Mouse (Mus musculus) forebrain, postnatal 0 days (tissue): ENCODE measurements at regions not wholly inside any gene's neighbourhood (a gene's known extent, or its start where the extent isn't known, plus 50 kb on each side); places are given as distances from the start of the nearest gene placed in this dataset.
A peak's percentile ranks its signal among the peaks of the same experiment; 100 is the strongest.

Experiments
- ATAC-seq: fragments of 200-750 bp; cut with Nextera tagmentation; 2 replicates; pipeline ENCODE4 v1.8.0; 2017; ENCODE audit warnings: mild to moderate bottlenecking, moderate library complexity
- DNase-seq: peaks from one replicate; pipeline ENCODE4 v3.0.0-alpha.2; 2015
- H3K27ac ChIP-seq: fragments of 300-500 bp; sonication (generic); 2 replicates; pipeline ENCODE4 v1.5.1; 2014; ENCODE audit warnings: low read depth, mild to moderate bottlenecking, antibody characterized with exemption, low read length, moderate library complexity, mixed read lengths
- H3K27me3 ChIP-seq: fragments of 300-500 bp; sonication (generic); 2 replicates; pipeline ENCODE4 v1.6.1; 2014; ENCODE audit warnings: mild to moderate bottlenecking, low read length, mixed read lengths; ENCODE audit not compliant: insufficient read depth
- H3K36me3 ChIP-seq: fragments of 300-500 bp; sonication (generic); 2 replicates; pipeline ENCODE4 v1.6.1; 2014; ENCODE audit warnings: mild to moderate bottlenecking, moderate library complexity; ENCODE audit not compliant: insufficient read depth
- H3K4me1 ChIP-seq: fragments of 300-500 bp; sonication (generic); 2 replicates; pipeline ENCODE4 v1.6.1; 2014; ENCODE audit warnings: antibody characterized with exemption; ENCODE audit not compliant: insufficient read depth
- H3K4me2 ChIP-seq: fragments of 300-500 bp; sonication (generic); 2 replicates; pipeline ENCODE4 v1.6.1; 2014; ENCODE audit warnings: low read depth, mild to moderate bottlenecking, moderate library complexity
- H3K4me3 ChIP-seq: fragments of 300-500 bp; sonication (generic); 2 replicates; pipeline ENCODE4 v1.5.1; 2014; ENCODE audit warnings: low read depth, low read length, mixed read lengths
- H3K9ac ChIP-seq: fragments of 300-500 bp; sonication (generic); 2 replicates; pipeline ENCODE4 v1.6.1; 2014; ENCODE audit warnings: mild to moderate bottlenecking
- H3K9me3 ChIP-seq: fragments of 300-500 bp; sonication (generic); 2 replicates; pipeline ENCODE4 v1.6.1; 2016; ENCODE audit warnings: low read length
- CTCF ChIP-seq: sonication (generic); IDR thresholded peaks from 2 replicates; pipeline ENCODE4 v1.5.1; 2016; ENCODE audit warnings: antibody characterized with exemption, control low read depth, low read depth
- WGBS: fragments of 180-500 bp; shearing (Covaris S2); extraction: QIAGEN DNeasy Blood & Tissue Kit; methylation state at CpG from one replicate; pipeline ENCODE4 v1.1.7; 2014; 5-methylcytosine and 5-hydroxymethylcytosine counted together

GRCm38 (mm10) chr12:51026046-51026445 lies 321.8 kb upstream of the G2e3 start:
- DNase-seq (no peak), ATAC-seq (no peak)
- no peak overlapping the region for H3K9ac ChIP-seq
- H3K27me3 ChIP-seq = no peaks in the 10 kb centered on the region
- H3K4me1 ChIP-seq = peaks cover 10% of the 10 kb centered on the region
- 65% methylated on average over 5 of the region's 5 CpGs for WGBS
- no peaks in the 10 kb centered on the region for H3K9me3 ChIP-seq
- no peak overlapping the region for H3K27ac ChIP-seq
- no peak overlapping the region for H3K4me2 ChIP-seq
- no peak for TF ChIP-seq CTCF
- no peak overlapping the region for H3K4me3 ChIP-seq
- no peaks in the 10 kb centered on the region for H3K36me3 ChIP-seq

- TF ChIP-seq CTCF = no peak
- no peak for DNase-seq
- Histone ChIP-seq H3K4me2 (no peak overlapping the region), H3K4me3 (no peak overlapping the region), H3K9ac (no peak overlapping the region), H3K27ac (no peak overlapping the region), H3K9me3 (no peaks in the 10 kb centered on the region), H3K36me3 (no peaks in the 10 kb centered on the region), H3K4me1 (peaks cover 10% of the 10 kb centered on the region), H3K27me3 (no peaks in the 10 kb centered on the region)
- WGBS = 78% methylated on average over 3 of the region's 3 CpGs
- no peak for ATAC-seq
Observed at GRCm38 (mm10) chr12:51025531-51025930, 322.3 kb upstream of the G2e3 start.

- no peak overlapping the region for H3K4me2 ChIP-seq
- H3K36me3 ChIP-seq = no peaks in the 10 kb centered on the region
- TF ChIP-seq CTCF = no peak
- no peak for DNase-seq
- H3K27ac ChIP-seq = no peak overlapping the region
- H3K9me3 ChIP-seq = no peaks in the 10 kb centered on the region
- WGBS = 95% methylated on average over 3 of the region's 3 CpGs
- no peaks in the 10 kb centered on the region for H3K27me3 ChIP-seq
- H3K4me1 ChIP-seq = peaks cover 10% of the 10 kb centered on the region
- H3K4me3 ChIP-seq = no peak overlapping the region
- no peak overlapping the region for H3K9ac ChIP-seq
- peak; percentile 27; the same call in 1 of the 2 replicates for ATAC-seq
Observed at GRCm38 (mm10) chr12:51024057-51024743, 323.7 kb upstream of the G2e3 start.

- Histone ChIP-seq H3K9ac (no peak overlapping the region), H3K27me3 (no peaks in the 10 kb centered on the region), H3K27ac (no peak overlapping the region), H3K4me1 (no peaks in the 10 kb centered on the region), H3K4me3 (no peak overlapping the region), H3K4me2 (no peak overlapping the region), H3K9me3 (no peaks in the 10 kb centered on the region), H3K36me3 (no peaks in the 10 kb centered on the region)
- no peak for TF ChIP-seq CTCF
- 69% methylated on average over 5 of the region's 5 CpGs for WGBS
- ATAC-seq (peak; percentile 69; the same call in 1 of the 2 replicates), DNase-seq (no peak)
Observed at GRCm38 (mm10) chr12:51018185-51018584, 329.7 kb upstream of the G2e3 start.

- 95% methylated on average over 6 of the region's 6 CpGs for WGBS
- ATAC-seq = no peak
- no peak overlapping the region for H3K9ac ChIP-seq
- no peak for DNase-seq
- no peak overlapping the region for H3K27ac ChIP-seq
- no peaks in the 10 kb centered on the region for H3K36me3 ChIP-seq
- TF ChIP-seq CTCF = no peak
- H3K4me1 ChIP-seq = no peaks in the 10 kb centered on the region
- no peak overlapping the region for H3K4me2 ChIP-seq
- no peaks in the 10 kb centered on the region for H3K9me3 ChIP-seq
- no peaks in the 10 kb centered on the region for H3K27me3 ChIP-seq
- H3K4me3 ChIP-seq = no peak overlapping the region
Observed at GRCm38 (mm10) chr12:51016081-51016480, 331.8 kb upstream of the G2e3 start.

GRCm38 (mm10) chr12:51009644-51010043 lies 338.2 kb upstream of the G2e3 start:
- 77% methylated on average over 4 of the region's 4 CpGs for WGBS
- ATAC-seq = no peak

GRCm38 (mm10) chr12:51001722-51002592 lies 345.9 kb upstream of the G2e3 start:
- Histone ChIP-seq H3K4me3 (no peak overlapping the region), H3K36me3 (no peaks in the 10 kb centered on the region), H3K9me3 (no peaks in the 10 kb centered on the region), H3K4me2 (peak overlapping the region; percentile 38), H3K27ac (peak overlapping the region; percentile 85), H3K4me1 (peaks cover 30% of the 10 kb centered on the region), H3K9ac (peak overlapping the region; percentile 33), H3K27me3 (no peaks in the 10 kb centered on the region)
- peak; percentile 87 for ATAC-seq
- WGBS = 4% methylated on average over 12 of the region's 12 CpGs
- DNase-seq = peak; percentile 87
- peak; percentile 6; the same call in 1 of the 2 replicates for TF ChIP-seq CTCF

More at GRCm38 (mm10) chr12:51009644-51010043, 338.2 kb upstream of the G2e3 start:
- H3K36me3 ChIP-seq = no peaks in the 10 kb centered on the region
- no peak for DNase-seq
- no peaks in the 10 kb centered on the region for H3K4me1 ChIP-seq
- H3K27me3 ChIP-seq = no peaks in the 10 kb centered on the region
- no peak overlapping the region for H3K4me3 ChIP-seq
- H3K9me3 ChIP-seq = no peaks in the 10 kb centered on the region
- TF ChIP-seq CTCF = no peak
- no peak overlapping the region for H3K4me2 ChIP-seq
- H3K9ac ChIP-seq = no peak overlapping the region
- no peak overlapping the region for H3K27ac ChIP-seq
